Mouse (Mus musculus) A20 (cell line): ENCODE measurements at regions not wholly inside any gene's neighbourhood (a gene's known extent, or its start where the extent isn't known, plus 50 kb on each side); places are given as distances from the start of the nearest gene placed in this dataset.

Experiments
- DNase-seq: peaks from one replicate; pipeline ENCODE4 v3.0.0-alpha.2; 2011; ENCODE audit warnings: low read depth, low spot score

GRCm38 (mm10) chr17:15311822-15312221, 64.8 kb downstream of the Dll1 start:
- no peak for DNase-seq

DNA sequence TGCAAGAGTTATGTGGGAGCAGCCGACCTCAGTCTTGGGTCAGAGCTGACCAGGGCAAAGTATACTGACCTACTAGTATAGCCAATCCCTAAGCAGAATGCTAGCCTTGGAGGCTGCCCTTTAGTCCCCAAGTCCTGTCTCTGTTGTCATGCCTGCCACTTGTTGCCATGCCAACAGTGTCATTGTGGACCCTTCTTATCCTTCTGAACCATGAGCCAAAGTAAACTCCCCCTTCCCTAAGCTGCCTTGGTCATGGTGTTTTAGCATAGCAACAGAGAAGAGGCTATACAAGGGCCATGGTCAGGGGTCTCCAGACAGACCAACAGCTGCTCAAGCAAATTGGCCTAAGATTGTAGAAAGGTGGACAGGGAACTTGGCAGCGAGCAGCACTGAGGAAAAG, 66.2 kb downstream of the Dll1 start:
- no peak for DNase-seq

DNA sequence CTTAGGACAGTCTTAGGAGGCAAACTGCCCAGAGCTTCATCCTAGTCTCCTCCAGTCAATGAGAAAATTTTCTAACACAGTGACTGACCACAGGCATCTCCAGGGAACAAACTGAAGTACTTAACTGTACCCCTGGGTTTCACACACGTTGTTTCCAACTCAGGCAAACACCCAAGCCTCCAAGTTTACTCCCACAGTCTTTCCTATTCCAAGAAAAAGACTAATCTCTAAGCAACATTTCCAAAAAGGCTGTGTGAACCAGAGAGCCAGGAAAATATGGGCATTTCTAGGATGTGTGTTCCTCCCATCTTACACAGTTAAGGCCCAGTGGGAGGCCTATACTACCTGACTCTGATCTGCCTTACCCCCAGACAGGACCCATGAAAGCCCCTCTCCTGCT, 74.6 kb downstream of the Dll1 start:
- DNase-seq: no peak

DNA sequence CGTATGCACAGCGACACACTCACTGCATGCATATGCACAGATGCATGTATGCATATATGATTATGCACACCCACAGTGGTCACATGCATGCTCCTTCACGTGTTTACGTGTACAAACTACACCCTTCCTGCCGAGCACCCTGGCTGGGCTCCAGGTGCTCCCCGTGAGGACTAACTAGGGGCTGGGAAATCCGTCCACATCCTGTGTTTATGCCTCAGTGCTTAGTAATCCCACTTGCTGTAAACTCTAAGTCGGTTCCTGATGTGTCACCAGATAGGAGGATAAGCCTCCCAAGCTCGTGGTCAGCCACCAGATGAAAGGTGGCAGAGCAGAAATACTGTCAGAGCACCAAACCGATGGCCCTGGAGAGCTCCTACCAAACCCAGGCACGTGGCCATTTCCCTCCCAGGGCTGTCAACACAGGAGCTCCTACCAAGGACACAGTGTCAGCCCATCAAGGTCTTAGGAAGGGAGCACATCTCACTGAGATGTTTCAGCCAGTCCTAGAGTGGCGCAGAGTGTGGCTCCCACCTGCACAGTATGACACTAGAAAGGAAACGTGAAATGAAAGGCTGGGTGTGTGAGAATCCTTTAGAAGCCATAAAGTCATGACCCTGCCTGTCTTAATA, 76.8 kb downstream of the Dll1 start:
- DNase-seq: no peak

DNA sequence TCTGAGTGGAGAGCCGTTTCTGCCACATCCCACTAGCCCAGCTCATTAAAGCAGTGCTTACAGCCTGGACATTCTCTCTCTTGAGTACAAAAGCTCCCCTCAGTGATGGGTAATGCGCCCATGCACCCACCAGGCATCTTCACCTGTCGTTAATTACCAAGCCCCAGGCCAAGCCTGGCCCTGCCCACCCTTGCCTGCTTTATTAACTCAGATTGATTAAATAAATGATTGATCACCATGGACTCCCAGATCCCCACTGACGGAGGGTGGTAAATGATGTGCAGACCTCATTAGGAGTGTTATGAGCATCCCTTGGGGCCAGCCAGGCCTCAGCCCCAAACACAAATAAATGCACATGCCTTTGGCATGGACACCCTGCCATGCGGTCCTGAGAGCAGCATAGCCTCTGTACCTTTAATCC, 82.5 kb downstream of the Dll1 start:
- no peak for DNase-seq

- DNase-seq: no peak
Observed at GRCm38 (mm10) chr17:15292490-15293070, 84.1 kb downstream of the Dll1 start.

DNA sequence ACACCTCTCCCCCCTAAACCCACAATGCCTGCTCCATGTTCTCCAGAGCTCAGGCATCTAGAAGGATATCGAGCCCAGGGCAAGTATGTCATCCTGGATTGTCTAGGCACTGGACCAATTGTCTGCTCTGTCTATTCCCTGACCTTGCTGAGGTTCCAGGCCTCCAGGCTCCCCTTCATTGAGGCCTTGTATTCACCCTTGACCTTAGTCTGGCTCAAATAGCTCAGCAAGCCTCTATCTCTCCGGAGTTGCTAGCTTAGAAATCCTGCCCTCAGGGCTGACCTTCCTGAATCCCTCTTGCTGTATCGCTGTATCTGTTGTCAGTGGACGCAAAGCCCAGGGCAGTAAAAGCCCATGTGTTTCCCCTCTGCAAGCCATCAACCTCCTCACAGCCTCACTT, 85.0 kb downstream of the Dll1 start:
- no peak for DNase-seq

DNA sequence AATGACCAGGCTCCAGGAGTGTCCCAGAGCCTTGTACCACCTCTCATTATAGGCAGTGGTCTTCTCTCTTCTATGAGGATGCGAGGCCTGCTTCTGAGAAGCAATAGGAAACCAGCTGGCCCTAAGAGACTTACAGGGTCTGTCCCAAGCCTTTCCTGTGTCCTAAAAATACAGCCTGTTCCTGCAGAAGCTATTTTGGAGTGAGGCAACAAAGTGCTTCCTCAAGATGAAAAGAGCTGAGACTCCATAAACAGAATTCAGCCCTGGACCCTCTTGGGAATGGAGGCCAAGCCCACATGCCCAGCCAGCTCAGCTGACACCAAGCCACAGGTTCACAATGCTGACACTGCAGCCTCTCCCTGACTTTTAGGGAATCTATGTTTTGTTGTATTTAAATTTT, 86.3 kb downstream of the Dll1 start:
- DNase-seq: no peak

- no peak for DNase-seq
Observed at GRCm38 (mm10) chr17:15289062-15289461, 87.6 kb downstream of the Dll1 start.

DNA sequence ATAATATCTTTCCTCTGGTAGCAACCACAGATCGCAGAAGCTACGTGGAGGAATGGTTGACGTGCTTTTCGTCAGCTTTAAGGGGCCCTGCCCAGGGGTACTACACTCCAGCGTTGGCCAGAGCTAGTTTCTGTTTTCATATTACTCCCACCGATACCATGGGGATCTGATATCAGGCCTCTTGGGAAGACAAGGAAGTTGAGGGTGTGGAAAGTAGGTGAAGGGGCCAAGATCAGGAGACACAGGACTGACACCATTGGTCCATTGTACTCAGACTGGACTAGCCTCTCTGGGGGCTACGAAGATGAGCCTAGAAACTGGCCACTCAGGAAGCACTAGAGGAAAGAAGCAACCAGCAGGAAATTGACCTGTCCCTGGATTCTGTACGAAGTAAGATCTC, 88.0 kb downstream of the Dll1 start:
- no peak for DNase-seq

DNA sequence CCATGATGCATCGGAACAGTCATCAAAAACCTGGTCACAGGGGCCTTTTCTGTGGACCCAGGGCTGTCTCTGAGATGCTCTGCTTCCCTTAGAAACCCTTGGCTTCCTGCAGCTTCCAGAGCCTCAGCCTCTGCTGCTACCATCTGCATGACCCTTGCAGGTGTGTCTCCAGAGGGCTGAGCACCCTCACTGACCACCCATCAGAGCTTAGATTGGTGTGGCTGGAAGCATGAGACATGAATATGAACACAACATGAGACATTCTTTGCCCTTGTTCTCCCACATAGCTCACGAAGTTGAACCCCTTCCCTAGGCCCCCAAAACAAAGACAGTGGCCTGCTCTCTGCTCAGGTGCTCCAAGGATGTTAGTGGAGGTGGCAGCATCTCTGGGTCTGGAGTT, 90.1 kb downstream of the Dll1 start:
- no peak for DNase-seq

DNA sequence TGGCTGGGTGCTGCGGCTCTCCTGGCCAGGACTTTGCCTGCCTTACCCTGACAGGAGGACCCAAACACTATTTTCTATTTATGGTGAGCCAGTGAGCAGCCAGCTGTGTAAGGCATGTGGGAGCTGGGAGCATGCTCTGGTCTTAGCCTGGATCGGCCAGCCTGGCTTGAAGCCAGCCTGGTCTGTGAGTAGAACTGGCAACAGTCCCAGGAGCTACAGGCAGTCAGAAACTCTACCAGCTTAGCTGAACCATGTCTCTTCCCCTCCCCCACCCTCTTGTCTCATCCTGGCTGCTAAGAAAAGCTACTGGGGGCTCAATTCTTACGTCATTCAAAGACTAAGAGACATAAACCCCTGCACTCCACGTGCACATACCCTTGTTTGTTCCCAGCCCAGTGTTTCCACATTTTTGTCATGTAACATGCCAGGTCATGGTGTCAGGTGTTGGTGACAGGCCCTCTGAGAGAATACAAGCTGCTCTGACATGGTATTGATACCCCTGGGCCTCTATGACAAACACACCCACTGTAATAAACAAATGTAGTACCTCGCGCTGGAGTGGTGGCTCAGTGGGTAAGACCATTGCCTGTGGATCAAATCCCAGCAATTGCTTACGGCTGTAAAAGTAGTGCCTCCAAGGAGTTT, 91.2 kb downstream of the Dll1 start:
- no peak for DNase-seq

GRCm38 (mm10) chr17:15269905-15270304, 106.8 kb downstream of the Dll1 start:
- peak; percentile 49 for DNase-seq

GRCm38 (mm10) chr17:15269056-15269612, 107.5 kb downstream of the Dll1 start:
- peak; percentile 3 for DNase-seq

DNA sequence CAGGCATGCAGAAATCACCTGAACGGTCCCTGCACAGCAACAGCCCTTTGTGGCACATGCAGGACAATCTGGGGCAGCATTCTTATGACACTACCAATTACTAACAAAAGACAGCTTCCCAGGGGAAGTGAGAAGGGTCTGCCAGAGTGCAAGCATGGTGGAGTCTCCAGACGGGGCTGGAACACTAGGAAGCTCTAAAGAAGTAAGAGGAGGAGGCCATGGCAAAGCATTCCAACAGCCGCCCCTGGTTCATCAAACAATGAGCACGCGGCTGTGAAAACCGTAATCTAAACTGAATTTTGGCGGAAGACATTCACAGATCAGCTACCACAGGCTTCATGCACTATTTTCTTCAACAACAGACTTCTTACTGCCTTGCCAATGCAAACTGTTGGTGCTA, 109.0 kb downstream of the Dll1 start:
- DNase-seq: no peak

- no peak for DNase-seq
Observed at GRCm38 (mm10) chr17:15259427-15260101, 117.1 kb downstream of the Dll1 start.

- DNase-seq: no peak
Observed at GRCm38 (mm10) chr17:15255874-15256273, 120.8 kb downstream of the Dll1 start.

DNA sequence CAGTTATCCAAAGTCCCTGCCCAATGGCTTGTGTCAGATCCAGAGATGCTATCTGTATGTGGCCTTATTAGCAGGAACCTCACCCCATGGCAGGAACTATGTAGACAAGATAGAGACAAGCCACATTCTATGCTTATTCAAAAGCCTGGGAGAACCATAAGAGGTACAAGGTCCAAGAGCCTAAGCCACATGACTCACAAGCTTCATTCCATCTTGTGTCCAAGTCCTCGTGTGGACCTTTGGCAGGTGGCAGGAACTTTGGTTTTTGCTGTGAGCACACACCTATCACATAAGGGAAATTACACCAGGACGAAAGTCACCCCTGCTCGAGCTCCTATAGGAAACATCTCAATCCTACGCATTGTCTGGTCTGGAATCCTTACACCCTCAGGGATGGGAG, 122.9 kb downstream of the Dll1 start:
- DNase-seq: no peak

- DNase-seq: no peak
Observed at GRCm38 (mm10) chr17:15253271-15253670, 123.4 kb downstream of the Dll1 start.

- no peak for DNase-seq
Observed at GRCm38 (mm10) chr17:15252187-15252586, 124.5 kb downstream of the Dll1 start.

GRCm38 (mm10) chr17:15251641-15252040, 125.0 kb downstream of the Dll1 start:
- DNase-seq: no peak

DNA sequence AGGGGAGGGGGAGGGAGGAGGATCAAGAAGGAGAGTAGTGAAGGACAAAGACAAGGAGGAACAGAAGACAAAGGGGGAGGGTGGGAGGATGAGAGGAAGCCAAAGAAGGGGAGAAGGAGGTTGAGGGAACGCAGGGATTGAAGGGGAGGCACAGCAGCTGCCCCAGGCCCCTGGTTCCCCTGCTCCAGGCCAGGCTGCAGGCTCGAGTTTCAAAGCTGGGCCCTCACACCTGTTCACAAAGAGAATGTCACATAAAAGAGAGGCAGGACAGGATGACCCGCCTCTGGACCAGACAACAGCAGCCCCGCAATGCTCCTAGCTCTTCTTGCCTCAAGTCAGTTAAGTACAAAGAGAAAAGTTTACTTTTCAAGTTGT, 128.3 kb downstream of the Dll1 start:
- no peak for DNase-seq
